Mouse (Mus musculus) neural tube, embryonic 10.5 days (tissue): Measurements from ENCODE around the gene Mapk6.
A peak's percentile ranks its signal among the peaks of the same experiment; 100 is the strongest.

Experiments
- DNase-seq: peaks from one replicate; pipeline ENCODE4 v3.0.0-alpha.2; 2017; ENCODE audit warnings: low spot score; ENCODE audit errors: extremely low spot score

Mapk6 gene

DNA sequence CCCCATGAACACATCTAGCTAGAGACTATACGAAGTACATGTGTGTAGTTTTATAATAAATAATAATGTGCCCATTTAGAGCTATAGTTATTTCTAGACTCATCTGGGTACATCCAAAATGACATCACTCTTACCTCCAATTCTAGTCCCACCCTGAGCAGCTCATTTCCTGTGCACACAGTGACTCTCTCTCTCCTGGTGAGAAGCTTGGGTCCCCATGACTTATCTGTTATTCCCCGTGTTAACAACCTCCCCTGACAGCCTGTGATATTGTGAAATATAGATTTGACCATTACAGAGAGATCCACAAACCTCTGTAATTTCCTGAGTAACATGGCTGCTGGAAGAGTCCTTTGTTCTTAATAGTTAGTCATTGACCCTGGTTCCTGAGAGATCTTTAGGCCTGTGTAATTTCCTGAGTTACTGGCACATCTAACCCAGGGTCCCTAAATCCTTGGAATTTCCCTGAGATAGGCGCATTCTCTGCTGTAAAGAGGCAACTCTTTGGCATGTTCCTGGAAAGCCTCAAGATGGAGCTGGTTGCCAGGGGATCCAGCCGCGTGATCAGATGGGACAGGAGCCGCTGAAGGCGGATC lies 16.1 kb upstream of the Mapk6 start:
- DNase-seq: no peak

DNA sequence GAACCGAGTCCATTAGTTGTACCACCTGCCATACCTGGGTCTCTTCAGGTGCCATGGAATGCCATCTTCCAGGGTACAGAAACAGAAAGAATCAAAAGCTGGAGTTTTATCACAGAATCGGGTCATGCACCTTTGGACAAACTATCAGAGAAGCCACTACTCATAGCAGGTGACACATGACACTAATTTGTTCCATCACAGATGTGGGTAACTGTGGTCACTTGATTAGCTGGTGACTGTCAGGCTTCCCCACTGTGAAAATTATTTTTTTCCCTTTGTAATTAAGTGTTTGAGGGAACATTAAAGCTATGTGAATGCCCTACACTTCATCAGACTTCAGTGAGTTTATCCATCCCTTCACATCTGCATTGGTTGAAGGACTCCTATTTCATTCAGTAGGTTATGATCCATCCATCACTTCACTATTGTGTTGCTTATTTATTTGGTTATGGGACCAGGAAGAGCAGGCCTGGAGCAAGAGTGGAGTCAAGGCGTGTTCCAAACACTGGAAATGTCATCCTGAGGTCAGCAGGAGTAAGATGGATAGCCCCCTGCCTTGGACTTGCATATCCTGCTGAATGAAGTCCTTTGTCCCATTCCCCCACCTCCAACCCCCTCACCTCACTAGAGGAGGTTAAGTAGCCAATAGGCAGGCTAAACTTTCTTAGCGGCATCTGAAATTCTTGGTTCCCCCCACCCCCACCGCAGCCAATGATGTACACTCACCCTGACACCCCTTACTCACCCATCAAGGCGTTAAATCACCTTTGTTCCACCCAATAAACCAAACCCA lies 14.7 kb upstream of the Mapk6 start:
- peak; percentile 35 for DNase-seq

GRCm38 (mm10) chr9:75423683-75424082 lies 13.9 kb upstream of the Mapk6 start:
- no peak for DNase-seq

DNA sequence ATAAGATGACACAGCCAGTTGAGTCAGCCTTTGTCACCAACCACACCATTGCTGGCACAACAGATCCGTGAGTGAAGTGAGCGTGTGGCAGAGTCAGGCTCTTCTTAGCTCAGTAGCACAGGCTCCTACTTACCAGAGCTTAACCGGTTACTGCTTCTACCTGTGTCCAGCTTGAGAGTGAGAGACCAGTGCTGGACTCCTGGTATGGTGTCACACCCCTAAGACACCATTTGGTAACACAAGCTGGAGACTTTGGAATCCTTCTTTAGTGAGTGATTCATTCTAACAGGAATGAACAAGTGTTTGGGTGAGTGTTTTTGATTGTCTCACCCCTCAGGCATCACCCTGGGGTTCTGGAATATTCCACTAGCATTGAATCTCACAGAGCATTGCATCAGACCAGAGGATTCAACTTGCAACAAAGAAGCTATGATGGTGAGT lies 12.5 kb upstream of the Mapk6 start:
- no peak for DNase-seq

GRCm38 (mm10) chr9:75414204-75414603 lies 4.4 kb upstream of the Mapk6 start:
- no peak for DNase-seq

GRCm38 (mm10) chr9:75413206-75413605 lies 3.4 kb upstream of the Mapk6 start:
- no peak for DNase-seq

- DNase-seq: no peak
These were observed 1.8 kb upstream of the Mapk6 start for GRCm38 (mm10) chr9:75411584-75411983.

DNA sequence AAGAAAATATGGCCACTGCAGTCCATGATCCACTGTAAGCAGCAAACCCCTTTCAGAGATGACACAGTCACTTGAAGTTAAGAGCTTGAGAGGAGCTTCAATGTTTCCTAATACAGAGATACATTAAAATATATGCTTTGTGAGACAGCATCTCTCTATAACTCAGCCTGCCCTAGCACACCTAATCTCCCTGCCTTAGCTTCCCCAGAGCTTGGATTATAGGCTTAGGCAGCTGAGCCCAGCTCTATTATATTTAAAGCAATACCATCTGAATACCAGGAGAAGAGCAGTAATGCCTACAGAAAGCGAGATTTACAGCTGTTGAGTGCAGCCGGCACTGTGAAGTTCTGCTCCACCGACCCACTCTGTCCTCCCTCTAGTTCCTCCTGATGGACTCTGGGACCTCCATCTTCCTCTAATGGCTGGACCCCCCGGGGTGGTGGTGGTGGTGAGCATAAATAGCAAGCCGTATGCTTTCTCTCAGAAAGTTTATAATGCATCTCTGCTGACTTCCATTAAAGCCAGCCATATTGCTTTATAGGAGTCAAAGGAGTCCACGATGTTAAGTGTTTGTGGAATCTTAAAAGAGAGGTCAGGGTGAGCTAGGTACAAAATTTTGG lies 1.2 kb upstream of the Mapk6 start:
- no peak for DNase-seq

DNA sequence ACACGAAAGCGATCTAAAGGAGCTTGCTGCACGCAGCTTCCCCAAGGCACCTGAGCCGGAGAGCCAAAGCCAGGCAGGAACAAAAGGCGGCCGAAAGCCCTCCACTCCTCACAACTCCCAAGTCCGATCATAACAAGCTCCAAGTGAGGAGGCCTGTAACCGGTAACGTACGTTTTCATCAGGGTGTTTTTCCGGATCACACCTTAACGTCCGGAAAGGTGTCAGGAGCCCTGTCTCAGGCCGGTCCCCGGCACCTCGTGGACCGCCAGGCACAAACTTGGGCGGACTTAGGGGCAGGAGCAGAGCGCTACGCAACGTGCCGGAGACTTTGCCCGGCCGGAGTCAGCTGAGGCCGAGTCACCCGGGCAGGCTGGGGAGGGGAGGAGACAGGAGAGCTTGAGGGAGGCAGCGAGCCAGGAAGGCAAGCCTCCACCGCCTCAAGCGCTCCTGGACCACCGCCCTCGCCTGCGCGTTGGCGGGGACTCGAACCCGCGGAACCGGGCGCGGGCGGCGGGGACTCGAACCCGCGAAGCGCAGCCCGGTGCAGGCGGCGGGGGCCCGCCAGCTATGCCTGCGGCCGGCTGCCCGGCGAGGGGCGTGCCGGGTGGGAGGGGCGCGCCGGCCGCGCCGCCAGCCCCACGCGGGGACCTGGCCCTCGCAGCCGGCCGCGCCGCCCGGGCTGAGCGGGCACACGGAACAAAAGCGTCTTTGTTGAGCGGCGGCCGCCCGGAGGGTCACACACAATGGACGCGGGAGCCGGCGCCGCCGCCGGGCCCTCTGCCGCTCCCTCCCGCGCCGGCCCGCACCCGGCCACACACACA lies 564 bp downstream of the Mapk6 start:
- peak; percentile 83 for DNase-seq

GRCm38 (mm10) chr9:75408204-75408826 lies 1.5 kb downstream of the Mapk6 start:
- DNase-seq: peak; percentile 31

GRCm38 (mm10) chr9:75407803-75408202 lies 2.0 kb downstream of the Mapk6 start:
- DNase-seq: no peak

DNA sequence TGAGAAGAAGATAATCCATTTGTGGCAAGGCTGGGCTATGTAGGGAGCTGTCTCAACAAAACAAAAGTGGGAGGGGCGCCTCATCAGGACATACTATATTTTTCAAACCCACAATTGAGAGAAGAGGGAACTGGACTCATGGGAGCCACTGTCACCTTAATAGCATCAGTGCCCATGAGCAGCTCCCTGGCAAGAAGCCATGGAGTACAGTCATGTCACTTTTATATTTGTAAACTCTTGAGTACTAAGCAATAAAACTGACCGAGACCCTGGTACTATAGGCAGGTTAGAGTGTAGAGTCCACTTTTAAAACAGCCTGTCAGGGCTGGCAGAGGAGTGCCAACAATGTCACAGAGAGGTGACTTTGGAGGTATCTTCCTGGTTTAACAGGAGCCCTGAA lies 3.7 kb downstream of the Mapk6 start:
- no peak for DNase-seq

DNA sequence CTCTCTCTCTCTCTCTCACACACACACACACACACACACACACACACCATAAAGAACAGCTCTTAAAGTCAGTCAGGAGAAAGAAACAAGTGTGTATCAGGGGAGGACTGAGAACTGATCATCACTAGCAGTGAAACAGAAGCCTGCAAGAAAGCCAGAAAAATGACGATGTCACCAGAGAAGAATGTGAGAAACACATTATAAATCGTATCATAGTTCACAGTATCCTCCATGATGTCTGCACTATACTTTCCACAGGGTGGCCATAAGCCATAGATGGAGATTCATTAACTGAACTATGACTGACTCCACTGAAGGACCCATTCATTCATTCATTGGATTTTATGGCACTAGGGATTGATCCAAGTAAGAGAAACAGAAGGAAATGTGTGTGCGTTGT lies 6.3 kb downstream of the Mapk6 start:
- DNase-seq: no peak

- no peak for DNase-seq
These were observed 8.0 kb downstream of the Mapk6 start for GRCm38 (mm10) chr9:75401593-75402504.

- no peak for DNase-seq
These were observed 9.2 kb downstream of the Mapk6 start for GRCm38 (mm10) chr9:75400639-75401038.

- DNase-seq: no peak
These were observed 10.7 kb downstream of the Mapk6 start for GRCm38 (mm10) chr9:75399069-75399468.

- no peak for DNase-seq
These were observed 13.8 kb downstream of the Mapk6 start for GRCm38 (mm10) chr9:75395971-75396370.

DNA sequence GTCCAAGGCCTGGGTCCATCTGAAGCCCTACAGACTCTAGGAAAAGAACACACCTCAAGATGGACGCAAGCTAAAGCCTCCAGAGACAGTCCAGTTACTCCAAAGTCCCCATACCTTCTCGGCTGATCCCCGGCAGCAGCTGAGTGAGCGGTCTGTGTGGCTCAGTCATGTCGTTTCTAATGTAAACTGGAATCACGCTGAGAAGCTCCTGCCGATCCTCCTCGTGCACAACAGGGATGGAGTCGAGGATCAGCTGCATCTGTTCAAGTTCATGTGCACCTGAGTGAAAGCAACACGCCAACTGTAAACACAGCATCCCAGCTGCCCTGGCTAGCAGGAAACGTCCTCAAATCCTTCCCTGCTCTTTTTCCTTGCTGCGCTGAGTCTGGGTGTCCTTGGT lies 16.6 kb downstream of the Mapk6 start:
- no peak for DNase-seq

DNA sequence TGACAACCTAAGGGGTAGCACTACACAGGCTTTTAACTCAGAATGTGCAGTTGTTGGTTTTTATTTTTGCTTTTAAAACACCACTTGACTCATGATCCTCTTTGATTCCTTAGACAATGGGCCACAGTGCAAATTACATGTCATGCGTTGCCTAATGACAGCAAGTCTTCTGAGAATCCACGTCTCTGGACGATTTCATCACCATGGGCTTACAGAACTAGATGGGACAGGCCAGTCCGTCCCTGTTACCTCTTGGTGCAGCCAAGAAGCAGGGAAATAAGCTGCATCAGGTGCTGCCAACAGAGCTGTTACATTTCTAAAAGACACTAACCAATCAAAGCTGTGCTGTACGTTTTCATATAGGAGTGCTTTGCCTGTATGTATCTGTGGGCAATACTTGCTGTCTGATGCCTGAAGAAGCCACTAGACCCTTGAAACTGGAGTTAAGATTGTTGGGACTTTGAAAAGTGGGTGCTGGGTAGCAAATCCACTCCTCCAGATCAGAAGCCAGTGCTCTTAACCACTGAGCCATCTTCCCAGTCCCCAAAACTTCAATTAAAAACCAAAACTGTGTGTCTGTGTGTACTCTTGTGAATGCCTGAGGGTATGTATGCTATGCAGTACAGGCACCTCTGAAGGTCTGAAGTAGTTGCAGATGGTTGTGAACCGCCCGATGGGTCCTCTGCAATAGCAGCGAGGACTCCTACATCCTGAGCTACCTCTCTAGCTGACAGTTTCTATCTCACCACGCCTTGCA lies 24.4 kb downstream of the Mapk6 start:
- no peak for DNase-seq
